Mouse (Mus musculus) MEL-GATA-1-ER (cell line): ENCODE results near the gene Plcd1.

Experiments
- DNase-seq: peaks from one replicate; pipeline ENCODE4 v3.0.0-alpha.2; 2012; ENCODE audit warnings: low read depth; ENCODE audit errors: extremely low read depth

The Plcd1 gene

GRCm38 (mm10) chr9:119091581-119092310, 1.6 kb downstream of the Plcd1 start:
- no peak for DNase-seq

- DNase-seq = no peak
Observed at GRCm38 (mm10) chr9:119090462-119090861, 2.8 kb downstream of the Plcd1 start.

DNA sequence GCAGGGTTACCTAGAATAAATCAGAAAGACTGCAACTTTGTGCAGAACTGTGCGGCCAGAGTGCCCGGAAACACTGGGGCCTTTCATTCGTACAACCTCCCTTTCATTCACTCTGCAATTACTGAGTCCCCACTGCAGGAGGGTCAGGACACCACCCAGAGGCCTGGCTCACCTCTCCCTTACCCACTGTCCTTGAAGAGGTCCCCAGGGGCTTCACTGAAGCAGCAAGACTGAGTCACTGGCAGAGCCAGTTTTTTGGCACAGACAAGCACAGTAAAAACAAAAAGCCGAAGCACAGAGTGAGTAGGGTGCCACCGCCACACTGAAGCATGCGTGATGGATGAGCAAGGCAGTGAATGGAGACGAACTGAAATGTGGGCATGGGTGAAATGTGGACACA, 3.9 kb downstream of the Plcd1 start:
- no peak for DNase-seq

DNA sequence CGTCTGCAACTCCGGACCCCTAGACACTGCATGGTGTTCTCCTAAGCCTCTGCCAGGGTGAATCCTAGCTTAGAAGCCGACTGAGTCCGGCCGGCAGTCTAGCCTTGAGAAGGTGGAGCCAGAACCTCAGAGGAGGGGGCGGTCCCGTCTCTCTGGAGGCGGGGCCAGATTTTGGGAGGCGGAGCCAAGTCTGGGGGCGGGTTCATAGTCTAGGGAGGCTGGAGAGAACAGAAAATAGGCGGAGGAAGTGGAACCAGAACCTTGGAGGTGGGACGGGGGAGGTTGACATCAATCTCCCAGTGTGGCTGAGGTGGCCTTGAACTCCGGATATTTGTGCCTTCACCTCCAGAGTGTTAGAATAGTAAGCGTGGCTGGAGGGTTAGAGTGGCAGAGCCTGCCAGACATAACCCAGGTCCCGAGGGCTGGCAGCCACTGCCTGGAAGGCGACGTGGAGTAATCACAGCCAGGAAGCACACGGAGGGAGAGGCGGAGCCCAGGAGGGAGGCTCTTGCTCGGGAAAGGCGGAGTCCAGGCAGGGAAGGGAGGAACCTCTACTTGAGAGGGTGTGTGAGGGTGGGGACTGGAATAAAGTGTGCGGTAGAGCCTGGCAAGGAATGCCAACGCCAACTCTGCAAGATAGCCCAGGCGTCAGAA, 5.0 kb downstream of the Plcd1 start:
- DNase-seq = peak; percentile 79

GRCm38 (mm10) chr9:119087309-119087708, 6.0 kb downstream of the Plcd1 start:
- no peak for DNase-seq

- DNase-seq = no peak
Observed at GRCm38 (mm10) chr9:119086451-119086850, 6.9 kb downstream of the Plcd1 start.

GRCm38 (mm10) chr9:119083966-119084365, 9.3 kb downstream of the Plcd1 start:
- DNase-seq = no peak

DNA sequence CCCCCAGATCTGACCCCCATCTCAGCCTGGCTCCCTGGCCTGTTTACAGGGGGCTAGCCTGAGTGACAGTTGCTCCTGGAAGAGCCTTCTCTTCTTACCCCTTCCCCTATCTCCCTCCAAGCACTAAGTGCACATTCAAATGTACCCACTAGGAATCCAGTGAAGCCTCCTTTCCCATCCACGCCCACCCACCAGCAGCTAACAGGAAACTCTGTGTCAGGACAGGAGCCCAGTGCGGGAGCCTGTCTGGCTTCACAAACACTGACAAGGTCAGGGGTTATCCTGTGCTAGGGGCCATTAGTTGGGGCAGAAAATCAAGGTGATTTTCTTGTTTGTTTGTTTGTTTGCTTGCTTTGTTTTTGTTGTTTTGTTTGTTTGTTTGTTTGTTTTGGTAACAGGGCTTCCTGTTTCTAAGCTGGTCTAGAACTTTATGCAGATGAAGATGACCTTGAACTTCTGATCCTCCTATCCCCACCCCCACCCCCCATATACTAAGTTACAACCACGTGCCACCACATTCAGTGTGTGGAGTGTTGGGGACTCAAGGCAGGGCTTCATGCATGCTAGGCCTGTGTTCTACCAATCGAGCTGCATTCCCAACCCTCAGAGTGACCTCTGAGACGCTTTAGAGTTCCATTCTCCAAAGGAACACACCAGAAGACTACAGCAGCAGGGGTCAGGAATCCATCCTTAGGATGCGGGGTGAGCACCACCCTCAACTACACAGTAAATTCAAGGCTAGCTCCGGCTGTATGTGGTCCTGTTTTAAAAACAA, 10.5 kb downstream of the Plcd1 start:
- DNase-seq = no peak

DNA sequence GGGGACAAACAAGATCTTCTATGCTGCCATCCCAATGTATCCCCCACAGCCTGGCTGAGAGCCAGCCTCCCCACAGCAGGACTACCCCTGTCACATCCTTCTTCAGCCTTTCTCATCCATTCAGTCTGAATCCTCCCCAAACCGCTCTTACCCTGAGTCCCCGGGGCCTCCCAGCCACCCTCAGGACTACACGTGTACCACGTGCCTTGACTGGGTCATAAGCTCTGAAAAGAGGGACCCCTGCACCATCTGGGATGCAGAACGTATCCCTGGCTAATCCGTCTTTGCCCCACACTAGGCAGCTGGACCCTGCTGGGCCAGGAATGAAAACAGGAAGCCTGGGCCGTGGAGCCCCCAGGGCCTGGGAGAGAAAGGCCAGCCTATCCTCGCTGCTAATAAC, 11.3 kb downstream of the Plcd1 start:
- DNase-seq = no peak

DNA sequence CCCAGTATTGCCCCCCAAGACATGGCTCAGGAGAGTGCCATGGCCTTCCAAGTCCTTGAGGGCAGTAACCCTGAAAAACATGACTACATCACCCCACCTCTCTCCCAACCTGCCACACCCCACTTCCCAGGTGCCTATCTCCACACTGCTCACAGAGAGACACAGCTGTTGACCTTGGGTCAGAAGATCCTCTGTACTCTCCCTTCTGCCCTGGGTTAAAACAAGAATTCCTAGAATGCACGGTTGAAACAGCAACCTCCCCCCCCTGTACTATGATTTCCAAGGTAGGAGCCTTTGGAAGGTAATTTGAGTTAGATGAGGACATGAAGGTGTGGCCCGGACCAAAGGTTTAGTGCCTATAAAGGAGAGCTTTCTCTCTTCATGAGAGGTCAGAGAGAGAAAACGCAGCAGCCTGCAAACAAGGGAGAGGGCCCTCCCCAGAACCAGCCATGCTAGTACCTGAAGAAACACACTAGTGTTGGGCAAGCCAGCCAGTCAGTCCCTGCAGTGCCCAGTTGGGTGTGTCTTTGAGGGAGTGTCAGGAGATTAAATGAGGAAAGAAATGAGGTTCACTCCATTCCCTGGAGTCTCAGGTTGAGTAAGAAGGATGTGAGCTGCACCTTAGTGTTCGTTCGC, 13.1 kb downstream of the Plcd1 start:
- no peak for DNase-seq

DNA sequence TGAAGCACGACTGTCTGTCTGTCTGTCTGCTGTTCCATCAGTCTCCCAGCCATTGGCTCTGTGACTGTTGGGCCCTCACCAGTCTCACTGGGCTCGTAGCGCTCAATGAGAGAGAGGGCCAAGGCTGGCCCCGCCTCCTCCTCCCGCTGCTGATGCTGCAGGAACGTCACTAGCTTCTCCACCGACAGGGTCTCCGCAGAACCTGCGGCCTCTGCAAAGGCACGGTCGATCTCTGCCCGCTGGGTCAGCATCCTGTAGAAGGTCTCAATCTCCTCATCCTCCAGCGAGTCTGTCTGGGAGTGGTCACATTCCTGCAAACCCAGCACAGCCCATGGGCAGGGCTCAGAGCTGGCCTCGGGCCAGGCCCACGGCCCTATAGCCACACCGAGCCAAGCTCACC, 17.6 kb downstream of the Plcd1 start:
- DNase-seq = no peak

DNA sequence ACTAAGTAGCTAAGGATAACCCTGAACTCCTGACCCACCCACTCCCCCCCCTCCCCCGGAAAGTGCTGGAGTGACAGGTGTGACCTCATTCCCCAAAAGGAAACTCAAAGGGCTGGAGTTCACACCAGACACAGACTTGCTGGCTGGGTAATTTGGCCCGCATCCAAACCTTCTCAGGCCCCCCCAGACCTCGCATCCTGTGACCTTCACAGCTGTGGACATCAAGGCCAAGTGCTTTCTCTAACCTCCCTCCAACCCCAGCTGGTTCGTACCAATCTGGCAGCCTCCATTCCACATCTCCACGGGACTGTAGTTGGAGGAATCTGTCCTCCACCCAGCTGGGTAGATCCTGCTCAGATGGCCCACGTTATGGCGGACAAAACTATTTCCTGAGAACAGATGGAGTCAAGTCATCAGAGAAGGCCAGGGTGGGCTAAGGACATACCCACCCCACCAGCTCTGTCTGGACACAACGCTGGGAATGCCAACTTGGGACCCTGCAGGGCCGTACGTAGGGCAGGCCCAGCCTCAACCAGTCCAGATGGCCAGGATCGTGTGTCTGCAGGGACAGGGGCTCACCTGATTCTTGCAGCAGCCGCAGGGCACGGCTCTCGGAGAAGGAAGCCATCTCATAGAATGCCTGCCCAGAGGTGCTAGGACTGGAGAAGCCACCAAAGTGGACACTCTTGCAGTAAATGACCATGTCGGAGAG, 20.0 kb downstream of the Plcd1 start:
- no peak for DNase-seq

- no peak for DNase-seq
Observed at GRCm38 (mm10) chr9:119071786-119072185, 21.5 kb downstream of the Plcd1 start.

DNA sequence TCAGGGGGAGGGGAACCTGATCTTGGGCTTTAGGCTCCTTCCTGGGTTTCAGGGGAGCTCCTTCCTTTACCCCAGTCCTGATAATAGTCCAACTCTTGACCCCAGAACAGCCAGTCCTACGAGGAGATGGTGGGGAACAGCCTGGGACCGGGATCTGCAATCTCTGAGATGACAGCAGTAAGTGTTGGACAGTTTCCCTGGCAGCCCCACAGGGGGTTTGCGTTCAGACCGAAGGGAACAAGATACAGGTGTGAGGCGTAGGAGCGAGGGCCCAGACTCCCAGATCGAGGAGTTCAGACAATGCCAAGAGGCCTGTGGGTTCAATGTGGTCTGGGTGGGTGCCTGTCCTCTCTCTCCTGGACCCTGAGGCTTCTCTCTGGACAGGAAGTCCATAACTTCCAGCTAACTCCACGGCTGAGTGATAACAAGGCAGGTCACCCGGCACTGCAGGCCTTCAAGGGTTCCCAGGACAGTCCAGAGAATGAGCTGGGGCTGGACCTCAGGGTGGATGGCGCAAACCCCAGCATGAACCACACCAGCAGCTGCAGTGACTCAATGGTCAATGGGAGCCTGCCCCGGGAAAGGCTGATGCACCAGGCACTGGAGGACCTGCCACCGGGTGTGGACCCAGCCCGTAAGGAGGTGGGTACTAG, 23.0 kb downstream of the Plcd1 start:
- DNase-seq = no peak

- no peak for DNase-seq
Observed at GRCm38 (mm10) chr9:119068266-119068665, 25.0 kb downstream of the Plcd1 start.

DNA sequence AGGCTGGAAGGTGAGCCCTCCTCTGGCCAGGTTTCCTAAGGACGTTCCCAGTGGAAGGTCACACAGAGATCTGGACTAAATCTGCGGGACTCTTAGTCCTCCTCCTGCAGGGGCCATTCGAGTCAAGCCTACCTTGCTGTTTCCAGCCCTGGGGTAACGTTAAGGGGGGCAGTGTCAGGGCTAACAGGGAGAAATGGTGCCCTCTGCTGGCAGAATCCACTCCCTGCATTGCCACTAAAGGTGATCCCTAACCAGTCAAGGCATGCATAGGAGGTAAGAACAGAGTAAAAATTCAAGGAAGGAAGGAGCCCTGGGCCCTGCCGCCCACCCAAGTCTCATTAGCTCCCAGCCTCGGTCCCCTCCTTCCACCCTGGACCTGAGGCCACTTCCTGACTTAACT, 25.7 kb downstream of the Plcd1 start:
- DNase-seq = no peak

- peak; percentile 56 for DNase-seq
Observed at GRCm38 (mm10) chr9:119064296-119064695, 29.0 kb downstream of the Plcd1 start.

DNA sequence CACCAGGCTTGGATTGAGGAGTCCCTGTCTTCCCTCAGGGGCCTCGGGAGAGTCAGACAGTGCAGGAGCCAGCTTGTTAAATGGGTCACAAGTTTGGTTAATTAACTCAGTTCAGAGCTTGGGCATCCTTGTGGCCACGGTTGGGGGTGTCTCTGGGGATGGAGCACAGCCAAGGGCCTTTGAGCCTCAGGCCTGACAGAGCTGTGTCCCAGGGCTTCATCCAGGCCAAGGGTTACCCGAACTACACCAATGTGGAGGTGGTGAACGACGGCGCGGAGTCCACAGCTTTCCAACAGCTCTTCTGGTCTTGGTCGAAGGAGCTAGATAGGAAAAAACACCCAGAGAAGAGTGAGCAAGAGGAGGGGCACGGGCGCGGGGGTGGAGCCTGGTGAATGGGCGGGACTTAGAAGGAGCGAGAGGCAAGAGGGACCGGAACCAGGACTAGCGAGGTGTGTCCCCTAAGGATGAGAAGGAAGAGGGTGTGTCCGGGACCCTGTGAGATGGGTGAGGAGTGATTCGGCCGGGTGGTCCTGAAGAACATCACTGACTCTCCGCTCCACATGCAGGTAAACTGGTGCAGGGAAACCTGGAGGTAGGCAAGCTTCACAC, 30.2 kb downstream of the Plcd1 start:
- peak; percentile 71 for DNase-seq

- DNase-seq = no peak
Observed at GRCm38 (mm10) chr9:119060701-119061100, 32.6 kb downstream of the Plcd1 start.

GRCm38 (mm10) chr9:119058245-119058644, 35.1 kb downstream of the Plcd1 start:
- no peak for DNase-seq
